Comparison of ENCODE assay signal across 8 mouse cellular contexts in genomic region chr4:41660851-41661430, GRCm38 (mm10). TPM values are rescaled to one million over a fixed set of nuclear protein-coding genes. Genes with fewer than 3 reads are reported as not detected.
DNase-seq lines count a peak whose midpoint lies in the region; ATAC-seq lines count a peak whose summit lies in the region.

No protein-coding gene starts in this region.

- ATAC-seq in hindbrain, embryonic 16.5 days: peak; percentile 6; the same call in 1 of the 2 replicates
- ATAC-seq in liver, embryonic 12.5 days: 0 out of 2 replicates have a peak, but pooled peaks have one; percentile 24

- intact Hi-C loops in left cerebral cortex, postnatal 14 days (cut with DNase I): no loop called here

- no peak overlapping the region for H3K4me3 ChIP-seq in hindbrain, embryonic 16.5 days (ENCODE audit: low read length)
- no peak overlapping the region for H3K4me3 ChIP-seq in liver, embryonic 12.5 days

- no peaks in the 10 kb centered on the region for H3K36me3 ChIP-seq in hindbrain, embryonic 16.5 days (ENCODE audit: control insufficient read depth, insufficient read depth, low read length)
- no peaks in the 10 kb centered on the region for H3K36me3 ChIP-seq in liver, embryonic 12.5 days

- peak; percentile 56 for DNase-seq in adrenal gland, postnatal 10 days
- no peak for DNase-seq in adrenal gland, adult 2 months
- peak; percentile 83 for DNase-seq in embryo, embryonic 10.5 days (ENCODE audit: low spot score)
- no peak for DNase-seq in ovary, postnatal 14 days (ENCODE audit: low spot score)
- DNase-seq in gastrocnemius, adult 8-10 months (ENCODE audit: low spot score in 2 of 2): no peak
- no peak for DNase-seq in left cerebral cortex, postnatal 14 days (ENCODE audit: low spot score in 2 of 2)

- WGBS in hindbrain, embryonic 16.5 days: 19% methylated on average over 11 of the region's 11 CpGs
- WGBS in liver, embryonic 12.5 days (ENCODE audit: insufficient replicate concordance): 57% methylated on average over 11 of the region's 11 CpGs

- H3K9me3 ChIP-seq in hindbrain, embryonic 16.5 days (ENCODE audit: control insufficient read depth, low read length): no peaks in the 10 kb centered on the region
- no peaks in the 10 kb centered on the region for H3K9me3 ChIP-seq in liver, embryonic 12.5 days (replicated peaks)

- H3K4me2 ChIP-seq in hindbrain, embryonic 16.5 days (ENCODE audit: low read length): no peak overlapping the region
- H3K4me2 ChIP-seq in liver, embryonic 12.5 days: no peak overlapping the region

- no peaks in the 10 kb centered on the region for H3K27me3 ChIP-seq in hindbrain, embryonic 16.5 days (replicated peaks; ENCODE audit: control insufficient read depth, insufficient read depth, low read length)
- H3K27me3 ChIP-seq in liver, embryonic 12.5 days (replicated peaks): peaks cover 80% of the 10 kb centered on the region

- H3K4me1 ChIP-seq in hindbrain, embryonic 16.5 days (ENCODE audit: control insufficient read depth, insufficient read depth, low read depth, low read length): peaks cover 24% of the 10 kb centered on the region
- H3K4me1 ChIP-seq in liver, embryonic 12.5 days: peaks cover 40% of the 10 kb centered on the region

- H3K27ac ChIP-seq in hindbrain, embryonic 16.5 days (ENCODE audit: low read depth, low read length): no peak overlapping the region
- H3K27ac ChIP-seq in liver, embryonic 12.5 days: no peak overlapping the region

- H3K9ac ChIP-seq in hindbrain, embryonic 16.5 days (ENCODE audit: low read depth, low read length): no peak overlapping the region
- no peak overlapping the region for H3K9ac ChIP-seq in liver, embryonic 12.5 days

RNA-seq across cellular contexts. Expression of gene Enho, which starts 20.8 kb away (rescaled TPM):
- total RNA-seq in adrenal gland, postnatal 10 days (2021): 10 to 100 TPM; 10.3 to 10.5 TPM
- 1 to 10 TPM; 2.9 to 4.6 TPM for total RNA-seq in adrenal gland, adult 2 months (2021)
- polyA plus RNA-seq in adrenal gland, adult 2 months (2012; rRNA removed): 13.2 and 20.9 TPM in 2 replicates
- polyA plus RNA-seq in hindbrain, embryonic 16.5 days (2015; fragmentation: Nextera tagmentation; extraction: Ambion mirVana): 115 and 117 TPM in 2 replicates
- polyA plus RNA-seq in liver, embryonic 12.5 days (2016; fragmentation: Nextera tagmentation; extraction: Ambion mirVana): 1.1 and 1.5 TPM in 2 replicates
- total RNA-seq in gastrocnemius, adult 8-10 months (2022): 10 to 100 TPM in 3 of 4 experiments, 1 to 10 TPM in 1; 8.4 to 13.1 (median 10.3) TPM
- 10 to 100 TPM; 54.7 to 60.3 TPM for total RNA-seq in left cerebral cortex, postnatal 14 days (2021)

RNA-seq across cellular contexts. Expression of gene Cntfr, which starts 35.9 kb away (rescaled TPM):
- 10 to 100 TPM; 53.0 to 67.0 TPM for total RNA-seq in adrenal gland, postnatal 10 days (2021)
- total RNA-seq in adrenal gland, adult 2 months (2021): 10 to 100 TPM; 37.6 to 62.3 TPM
- 70.6 and 72.3 TPM in 2 replicates for polyA plus RNA-seq in adrenal gland, adult 2 months (2012; rRNA removed)
- 22.5 and 29.5 TPM in 2 replicates for polyA plus RNA-seq in hindbrain, embryonic 16.5 days (2015; fragmentation: Nextera tagmentation; extraction: Ambion mirVana)
- 1.4 and 1.7 TPM in 2 replicates for polyA plus RNA-seq in liver, embryonic 12.5 days (2016; fragmentation: Nextera tagmentation; extraction: Ambion mirVana)
- 10 to 100 TPM; 17.8 to 25.6 (median 22.5) TPM for total RNA-seq in gastrocnemius, adult 8-10 months (2022)
- total RNA-seq in left cerebral cortex, postnatal 14 days (2021): 100 to 1,000 TPM in 1 of 2 experiments, 10 to 100 TPM in 1; 98.6 to 102 TPM

RNA-seq across cellular contexts. Expression of gene Il11ra1, which starts 38.8 kb away (rescaled TPM):
- 10 to 100 TPM; 61.0 to 68.2 TPM for total RNA-seq in adrenal gland, postnatal 10 days (2021)
- 10 to 100 TPM; 53.0 to 90.8 TPM for total RNA-seq in adrenal gland, adult 2 months (2021)
- 198 and 290 TPM in 2 replicates for polyA plus RNA-seq in adrenal gland, adult 2 months (2012; rRNA removed)
- polyA plus RNA-seq in hindbrain, embryonic 16.5 days (2015; fragmentation: Nextera tagmentation; extraction: Ambion mirVana): 46.4 and 46.6 TPM in 2 replicates
- 39.7 and 43.0 TPM in 2 replicates for polyA plus RNA-seq in liver, embryonic 12.5 days (2016; fragmentation: Nextera tagmentation; extraction: Ambion mirVana)
- 10 to 100 TPM; 41.4 to 51.9 (median 49.4) TPM for total RNA-seq in gastrocnemius, adult 8-10 months (2022)
- total RNA-seq in left cerebral cortex, postnatal 14 days (2021): 10 to 100 TPM; 28.9 to 32.8 TPM

RNA-seq across cellular contexts. Expression of gene Rpp25l, which starts 52.4 kb away (rescaled TPM):
- total RNA-seq in adrenal gland, postnatal 10 days (2021): 10 to 100 TPM; 36.2 to 39.0 TPM
- 10 to 100 TPM; 31.0 to 38.6 TPM for total RNA-seq in adrenal gland, adult 2 months (2021)
- polyA plus RNA-seq in adrenal gland, adult 2 months (2012; rRNA removed): 61.9 and 70.1 TPM in 2 replicates
- polyA plus RNA-seq in hindbrain, embryonic 16.5 days (2015; fragmentation: Nextera tagmentation; extraction: Ambion mirVana): 63.6 and 65.2 TPM in 2 replicates
- 39.1 and 44.9 TPM in 2 replicates for polyA plus RNA-seq in liver, embryonic 12.5 days (2016; fragmentation: Nextera tagmentation; extraction: Ambion mirVana)
- total RNA-seq in gastrocnemius, adult 8-10 months (2022): 10 to 100 TPM; 57.2 to 67.4 (median 59.9) TPM
- 10 to 100 TPM; 30.8 to 31.0 TPM for total RNA-seq in left cerebral cortex, postnatal 14 days (2021)

Comparison
In these comparisons a context has a peak if more than half of its experiments do, and no peak if none do; other contexts are left out.
1. DNase-seq: peak in adrenal gland, postnatal 10 days (single experiment) and embryo, embryonic 10.5 days (single experiment); none in adrenal gland, adult 2 months (single experiment), ovary, postnatal 14 days (single experiment), gastrocnemius, adult 8-10 months (0 of 2) and left cerebral cortex, postnatal 14 days (0 of 2).